Mouse (Mus musculus) small intestine, adult 2 months (tissue): ENCODE results near the gene Cdc5l. TPM values are rescaled to one million over a fixed set of nuclear protein-coding genes. Genes with fewer than 3 reads are reported as not detected.
A peak's percentile ranks its signal among the peaks of the same experiment; 100 is the strongest.

ENCODE experiments used
- H3K27ac ChIP-seq: fragments of 200-500 bp; 2 replicates; pipeline ENCODE4 v1.5.1; 2012; ENCODE audit warnings: low read depth, low read length, control low read depth, inconsistent platforms; ENCODE audit not compliant: insufficient read depth
- H3K27me3 ChIP-seq: fragments of 200-500 bp; 2 replicates; pipeline ENCODE4 v1.6.1; 2012; ENCODE audit warnings: mild to moderate bottlenecking, moderate library complexity, low read length, inconsistent platforms; ENCODE audit not compliant: control insufficient read depth, insufficient read depth
- H3K36me3 ChIP-seq: fragments of 200-500 bp; 2 replicates; pipeline ENCODE4 v1.6.1; 2012; ENCODE audit warnings: mild to moderate bottlenecking, low read length, control low read depth, inconsistent platforms; ENCODE audit not compliant: control insufficient read depth, insufficient read depth
- H3K4me1 ChIP-seq: fragments of 200-500 bp; 2 replicates; pipeline ENCODE4 v1.6.1; 2012; ENCODE audit warnings: low read length, inconsistent platforms, mixed read lengths; ENCODE audit not compliant: control insufficient read depth, insufficient read depth, insufficient read length
- H3K4me3 ChIP-seq: fragments of 200-500 bp; 2 replicates; pipeline ENCODE4 v1.5.1; 2012; ENCODE audit warnings: low read depth, mild to moderate bottlenecking, control low read depth, inconsistent platforms, low read length, moderate library complexity
- CTCF ChIP-seq: fragments of 200-500 bp; IDR thresholded peaks from 2 replicates; pipeline ENCODE4 v1.5.1; 2012; ENCODE audit warnings: low read depth, mild to moderate bottlenecking, control low read depth, inconsistent platforms, low read length, moderate library complexity, mixed read lengths; ENCODE audit not compliant: insufficient replicate concordance, insufficient read length; ENCODE audit errors: extremely low read depth
- POLR2A ChIP-seq: fragments of 200-500 bp; IDR thresholded peaks from 2 replicates; pipeline ENCODE4 v1.6.1; 2012; ENCODE audit warnings: low read depth, mild to moderate bottlenecking, control low read depth, inconsistent platforms, low read length, moderate library complexity
- WGBS: fragments of 180-500 bp; shearing (Covaris S2); methylation state at CpG from one replicate; pipeline ENCODE4 v1.1.7; 2018; 5-methylcytosine and 5-hydroxymethylcytosine counted together
- polyA plus RNA-seq: library from polyadenylated mRNA; depleted of rRNA; stranded (reverse); fragments of >200 nt; gene quantifications from 2 replicates; pipeline ENCODE4 v1.2.3, GENCODE M21; 2012

The Cdc5l gene
- polyA plus RNA-seq, 1 experiment = 4.2 TPM

- H3K27ac ChIP-seq = no peak overlapping the region
- no peak overlapping the region for H3K4me3 ChIP-seq
- no peak for TF ChIP-seq POLR2A
- no peak for TF ChIP-seq CTCF
- H3K27me3 ChIP-seq = peaks cover 3% of the 10 kb centered on the region; the same call in 1 of the 2 replicates
- H3K4me1 ChIP-seq = no peaks in the 10 kb centered on the region
- no peaks in the 10 kb centered on the region for H3K36me3 ChIP-seq
- WGBS = 76% methylated on average over 7 of the region's 7 CpGs
Observed at GRCm38 (mm10) chr17:45470726-45471125, 37.2 kb upstream of the Cdc5l start.

- no peaks in the 10 kb centered on the region for H3K36me3 ChIP-seq
- no peaks in the 10 kb centered on the region for H3K27me3 ChIP-seq
- no peak overlapping the region for H3K27ac ChIP-seq
- WGBS = 81% methylated on average over 5 of the region's 5 CpGs
- H3K4me1 ChIP-seq = no peaks in the 10 kb centered on the region
- no peak for TF ChIP-seq POLR2A
- TF ChIP-seq CTCF = no peak
- H3K4me3 ChIP-seq = no peak overlapping the region
Observed at GRCm38 (mm10) chr17:45468302-45468701, 34.8 kb upstream of the Cdc5l start.

- no peak overlapping the region for H3K27ac ChIP-seq
- H3K27me3 ChIP-seq = no peaks in the 10 kb centered on the region
- 68% methylated on average over 2 of the region's 2 CpGs for WGBS
- TF ChIP-seq CTCF = no peak
- H3K4me3 ChIP-seq = no peak overlapping the region
- no peaks in the 10 kb centered on the region for H3K4me1 ChIP-seq
- H3K36me3 ChIP-seq = no peaks in the 10 kb centered on the region
Observed at GRCm38 (mm10) chr17:45466701-45467100, 33.2 kb upstream of the Cdc5l start.

- TF ChIP-seq CTCF (no peak), POLR2A (no peak)
- H3K4me3 ChIP-seq = no peak overlapping the region
- WGBS = 81% methylated on average over 9 of the region's 9 CpGs
- no peaks in the 10 kb centered on the region for H3K36me3 ChIP-seq
- H3K4me1 ChIP-seq = no peaks in the 10 kb centered on the region
- H3K27me3 ChIP-seq = no peaks in the 10 kb centered on the region
- no peak overlapping the region for H3K27ac ChIP-seq
Observed at GRCm38 (mm10) chr17:45464255-45464654, 30.7 kb upstream of the Cdc5l start.

GRCm38 (mm10) chr17:45462506-45462905 is 29.0 kb upstream of the Cdc5l start:
- Histone ChIP-seq H3K27me3 (no peaks in the 10 kb centered on the region), H3K4me1 (no peaks in the 10 kb centered on the region), H3K4me3 (no peak overlapping the region), H3K36me3 (no peaks in the 10 kb centered on the region), H3K27ac (no peak overlapping the region)
- 99% methylated on average over 4 of the region's 4 CpGs for WGBS
- TF ChIP-seq POLR2A (no peak), CTCF (peak; percentile 7; the same call in 1 of the 2 replicates)

- 78% methylated on average over 8 of the region's 8 CpGs for WGBS
- Histone ChIP-seq H3K36me3 (no peaks in the 10 kb centered on the region), H3K4me1 (no peaks in the 10 kb centered on the region), H3K27ac (no peak overlapping the region), H3K4me3 (no peak overlapping the region), H3K27me3 (no peaks in the 10 kb centered on the region)
- no peak for TF ChIP-seq POLR2A
- TF ChIP-seq CTCF = no peak
Observed at GRCm38 (mm10) chr17:45459062-45459461, 25.5 kb upstream of the Cdc5l start.

- no peak for TF ChIP-seq POLR2A
- TF ChIP-seq CTCF = no peak
- no peak overlapping the region for H3K4me3 ChIP-seq
- no peaks in the 10 kb centered on the region for H3K4me1 ChIP-seq
- WGBS = 76% methylated on average over 4 of the region's 4 CpGs
- H3K36me3 ChIP-seq = no peaks in the 10 kb centered on the region
- H3K27me3 ChIP-seq = no peaks in the 10 kb centered on the region
- no peak overlapping the region for H3K27ac ChIP-seq
Observed at GRCm38 (mm10) chr17:45458516-45458915, 25.0 kb upstream of the Cdc5l start.

GRCm38 (mm10) chr17:45457487-45457886 is 23.9 kb upstream of the Cdc5l start:
- TF ChIP-seq CTCF (no peak), POLR2A (no peak)
- Histone ChIP-seq H3K27me3 (no peaks in the 10 kb centered on the region), H3K4me1 (no peaks in the 10 kb centered on the region), H3K27ac (no peak overlapping the region), H3K4me3 (no peak overlapping the region), H3K36me3 (no peaks in the 10 kb centered on the region)
- 94% methylated on average over 5 of the region's 5 CpGs for WGBS
